In genomic region chr3:68056373-68057275, GRCm38 (mm10) we compare ENCODE assay signal across 8 mouse cellular contexts. TPM values are rescaled to one million over a fixed set of nuclear protein-coding genes. Genes with fewer than 3 reads are reported as not detected.
DNase-seq lines count a peak whose midpoint lies in the region; ATAC-seq and TF ChIP-seq lines count a peak whose summit lies in the region.

No protein-coding gene starts in this region.

- H3K4me1 ChIP-seq in embryonic facial prominence, embryonic 13.5 days, result no peaks in the 10 kb centered on the region
- no peaks in the 10 kb centered on the region; a peak in 1 of 4 replicates for H3K4me1 ChIP-seq in heart, embryonic 14.5 days (ENCODE audit: control insufficient read depth in 2 of 2, insufficient read depth in 2 of 2, low read length in 2 of 2)
- no peaks in the 10 kb centered on the region for H3K4me1 ChIP-seq in kidney, postnatal 0 days (replicated peaks; ENCODE audit: insufficient read depth, low read length)
- no peaks in the 10 kb centered on the region for H3K4me1 ChIP-seq in liver, embryonic 14.5 days (replicated peaks; ENCODE audit: control insufficient read depth in 2 of 2, insufficient read depth in 2 of 2, low read length in 1 of 2)
- H3K4me1 ChIP-seq in stomach, embryonic 15.5 days, result no peaks in the 10 kb centered on the region

- H3K9me3 ChIP-seq in embryonic facial prominence, embryonic 13.5 days, result no peaks in the 10 kb centered on the region
- H3K9me3 ChIP-seq in heart, embryonic 14.5 days (ENCODE audit: control insufficient read depth, low read length), result no peaks in the 10 kb centered on the region
- H3K9me3 ChIP-seq in kidney, postnatal 0 days (replicated peaks; ENCODE audit: low read length), result no peaks in the 10 kb centered on the region
- H3K9me3 ChIP-seq in liver, embryonic 14.5 days (ENCODE audit: control insufficient read depth, low read length), result no peaks in the 10 kb centered on the region
- no peaks in the 10 kb centered on the region for H3K9me3 ChIP-seq in stomach, embryonic 15.5 days

- no peak overlapping the region for H3K27ac ChIP-seq in embryonic facial prominence, embryonic 13.5 days
- no peak overlapping the region for H3K27ac ChIP-seq in heart, embryonic 14.5 days (replicated peaks in 1 of 2; ENCODE audit: control insufficient read depth in 1 of 2, insufficient read depth in 1 of 2, low read depth in 2 of 2, low read length in 2 of 2)
- H3K27ac ChIP-seq in kidney, postnatal 0 days, result no peak overlapping the region; the same call in 1 of the 2 replicates
- H3K27ac ChIP-seq in liver, embryonic 14.5 days, result no peak overlapping the region
- no peak overlapping the region for H3K27ac ChIP-seq in stomach, embryonic 15.5 days

- H3K4me2 ChIP-seq in embryonic facial prominence, embryonic 13.5 days, result peak overlapping the region; percentile 48
- H3K4me2 ChIP-seq in heart, embryonic 14.5 days (ENCODE audit: low read length), result peak overlapping the region; percentile 50
- peak overlapping the region; percentile 50 for H3K4me2 ChIP-seq in kidney, postnatal 0 days (ENCODE audit: low read length)
- peak overlapping the region; percentile 36 for H3K4me2 ChIP-seq in liver, embryonic 14.5 days (ENCODE audit: low read depth)
- peak overlapping the region; percentile 44 for H3K4me2 ChIP-seq in stomach, embryonic 15.5 days

- TF ChIP-seq CTCF in kidney, postnatal 0 days (IDR thresholded peaks at IDR 0.05; ENCODE audit: low read depth), result peak; percentile 87
- TF ChIP-seq CTCF in liver, embryonic 14.5 days (IDR thresholded peaks at IDR 0.05; ENCODE audit: low read depth), result peak; percentile 67

- no peak overlapping the region for H3K9ac ChIP-seq in embryonic facial prominence, embryonic 13.5 days
- H3K9ac ChIP-seq in heart, embryonic 14.5 days (ENCODE audit: low read length), result no peak overlapping the region; the same call in 1 of the 2 replicates
- H3K9ac ChIP-seq in kidney, postnatal 0 days (ENCODE audit: low read depth, low read length), result no peak overlapping the region
- no peak overlapping the region for H3K9ac ChIP-seq in liver, embryonic 14.5 days (replicated peaks)
- no peak overlapping the region for H3K9ac ChIP-seq in stomach, embryonic 15.5 days

- no peaks in the 10 kb centered on the region for H3K36me3 ChIP-seq in embryonic facial prominence, embryonic 13.5 days
- no peaks in the 10 kb centered on the region for H3K36me3 ChIP-seq in heart, embryonic 14.5 days (ENCODE audit: control insufficient read depth, insufficient read depth, low read length)
- no peaks in the 10 kb centered on the region for H3K36me3 ChIP-seq in kidney, postnatal 0 days (ENCODE audit: insufficient read depth, low read length)
- H3K36me3 ChIP-seq in liver, embryonic 14.5 days (replicated peaks; ENCODE audit: control insufficient read depth, insufficient read depth, low read depth), result no peaks in the 10 kb centered on the region
- H3K36me3 ChIP-seq in stomach, embryonic 15.5 days, result no peaks in the 10 kb centered on the region

- DNase-seq in CD4-positive helper T cell, adult 2 months (ENCODE audit: low read depth, low spot score), result peak; percentile 62
- DNase-seq in adrenal gland, postnatal 25 days, result peak; percentile 78
- peak; percentile 91 for DNase-seq in kidney, postnatal 0 days (ENCODE audit: low spot score)
- peak; percentile 25 to 33 (median 31) for DNase-seq in liver, embryonic 14.5 days (ENCODE audit: low read depth in 3 of 3, low spot score in 3 of 3)
- DNase-seq in neural tube, embryonic 10.5 days (ENCODE audit: extremely low spot score, low spot score), result peak; percentile 61

- TF ChIP-seq EP300 in liver, embryonic 14.5 days (IDR thresholded peaks at IDR 0.05; ENCODE audit: low read depth), result no peak

- no peak for ATAC-seq in embryonic facial prominence, embryonic 13.5 days (ENCODE audit: insufficient number of reproducible peaks, insufficient read depth, low FRiP score, low TSS enrichment, low read depth)
- ATAC-seq in heart, embryonic 14.5 days (ENCODE audit: insufficient number of reproducible peaks, insufficient read depth, low FRiP score, low read depth), result no peak
- no peak for ATAC-seq in kidney, postnatal 0 days (replicated peaks; ENCODE audit: low FRiP score, low read depth)
- no peak for ATAC-seq in liver, embryonic 14.5 days (ENCODE audit: insufficient read depth)
- no peak for ATAC-seq in stomach, embryonic 15.5 days (ENCODE audit: insufficient read depth, low FRiP score, low read depth)

- 55% methylated on average over 23 of the region's 23 CpGs for WGBS in embryonic facial prominence, embryonic 13.5 days
- WGBS in heart, embryonic 14.5 days, result 45% methylated on average over 23 of the region's 23 CpGs
- WGBS in kidney, postnatal 0 days, result 49% methylated on average over 23 of the region's 23 CpGs
- 51% methylated on average over 23 of the region's 23 CpGs for WGBS in liver, embryonic 14.5 days (ENCODE audit: insufficient replicate concordance)
- WGBS in stomach, embryonic 15.5 days, result 45% methylated on average over 23 of the region's 23 CpGs

- peak overlapping the region; percentile 24 for H3K4me3 ChIP-seq in embryonic facial prominence, embryonic 13.5 days
- peak overlapping the region; percentile 11 to 37; a peak in 3 of 4 replicates for H3K4me3 ChIP-seq in heart, embryonic 14.5 days (ENCODE audit: control insufficient read depth in 1 of 2, insufficient read depth in 1 of 2, low read depth in 1 of 2, low read length in 2 of 2)
- peak overlapping the region; percentile 24 for H3K4me3 ChIP-seq in kidney, postnatal 0 days (replicated peaks; ENCODE audit: low read depth, low read length)
- H3K4me3 ChIP-seq in liver, embryonic 14.5 days (ENCODE audit: insufficient read depth in 1 of 2, low read depth in 2 of 2, low read length in 2 of 2), result peak overlapping the region; percentile 34 to 55
- peak overlapping the region; percentile 35 for H3K4me3 ChIP-seq in stomach, embryonic 15.5 days (replicated peaks)

- H3K27me3 ChIP-seq in embryonic facial prominence, embryonic 13.5 days, result peaks cover 8% of the 10 kb centered on the region
- no peaks in the 10 kb centered on the region for H3K27me3 ChIP-seq in heart, embryonic 14.5 days (ENCODE audit: control insufficient read depth, insufficient read depth, low read length)
- no peaks in the 10 kb centered on the region for H3K27me3 ChIP-seq in kidney, postnatal 0 days (ENCODE audit: insufficient read depth, low read length)
- H3K27me3 ChIP-seq in liver, embryonic 14.5 days (ENCODE audit: control insufficient read depth, insufficient read depth, low read length), result no peaks in the 10 kb centered on the region
- no peaks in the 10 kb centered on the region for H3K27me3 ChIP-seq in stomach, embryonic 15.5 days (replicated peaks)

RNA-seq across cellular contexts. Expression of gene Schip1, which starts 8.0 kb away (rescaled TPM):
- total RNA-seq in adrenal gland, postnatal 25 days (2021), result 17.1 and 23.1 TPM in 2 replicates
- polyA plus RNA-seq in embryonic facial prominence, embryonic 13.5 days (2015; fragmentation: Nextera tagmentation; extraction: Ambion mirVana), result 20.5 and 24.4 TPM in 2 replicates
- 66.4 and 73.7 TPM in 2 replicates for polyA plus RNA-seq in heart, embryonic 14.5 days (2014; fragmentation: Nextera tagmentation; extraction: Ambion mirVana)
- polyA plus RNA-seq in kidney, postnatal 0 days (2015; fragmentation: Nextera tagmentation; extraction: Ambion mirVana), result 70.0 and 71.8 TPM in 2 replicates
- 0.81 and 1.1 TPM in 2 replicates for polyA plus RNA-seq in liver, embryonic 14.5 days (2012; rRNA removed)
- 0.88 and 1.6 TPM in 2 replicates for polyA plus RNA-seq in liver, embryonic 14.5 days (2014; fragmentation: Nextera tagmentation; extraction: Ambion mirVana)
- polyA plus RNA-seq in stomach, embryonic 15.5 days (2015; fragmentation: Nextera tagmentation; extraction: Ambion mirVana), result 49.4 and 50.1 TPM in 2 replicates

Comparison
In these comparisons a context has a peak if more than half of its experiments do, and no peak if none do; other contexts are left out.
1. DNase-seq: peak in every context shown above with its lines; median percentile 91 in kidney, postnatal 0 days; 78 in adrenal gland, postnatal 25 days; 62 in CD4-positive helper T cell, adult 2 months; 61 in neural tube, embryonic 10.5 days; 31 in liver, embryonic 14.5 days.